Mouse (Mus musculus) thymus, adult 2 months (tissue): Measurements from ENCODE around the gene Col6a3. TPM values are rescaled to one million over a fixed set of nuclear protein-coding genes. Genes with fewer than 3 reads are reported as not detected.

Experiments
- DNase-seq: peaks from one replicate; pipeline ENCODE4 v3.0.0; 2021
- H3K27ac ChIP-seq: fragments of 200-500 bp; 2 replicates; pipeline ENCODE4 v1.5.1; 2012; ENCODE audit warnings: low read length, control low read depth; ENCODE audit not compliant: control insufficient read depth, insufficient read depth
- H3K27me3 ChIP-seq: fragments of 200-500 bp; 2 replicates; pipeline ENCODE4 v1.6.1; 2012; ENCODE audit warnings: mild to moderate bottlenecking, low read length, moderate library complexity, mixed read lengths; ENCODE audit not compliant: control insufficient read depth, insufficient read depth
- H3K36me3 ChIP-seq: fragments of 200-500 bp; 2 replicates; pipeline ENCODE4 v1.6.1; 2012; ENCODE audit warnings: mild to moderate bottlenecking, low read length, moderate library complexity; ENCODE audit not compliant: control insufficient read depth, insufficient read depth
- H3K4me1 ChIP-seq: fragments of 200-500 bp; replicated peaks from 2 replicates; pipeline ENCODE4 v1.6.1; 2012; ENCODE audit warnings: low read length; ENCODE audit not compliant: control insufficient read depth, insufficient read depth
- H3K4me3 ChIP-seq: fragments of 200-500 bp; 2 replicates; pipeline ENCODE4 v1.5.1; 2012; ENCODE audit warnings: mild to moderate bottlenecking, low read length, control low read depth, moderate library complexity; ENCODE audit not compliant: control insufficient read depth, insufficient read depth
- CTCF ChIP-seq: fragments of 200-500 bp; IDR thresholded peaks from 2 replicates; pipeline ENCODE4 v1.5.1; 2012; ENCODE audit warnings: mild to moderate bottlenecking, control low read depth, low read length, moderate library complexity, borderline replicate concordance; ENCODE audit not compliant: control insufficient read depth, poor library complexity, insufficient read depth; ENCODE audit errors: extremely low read depth
- POLR2A ChIP-seq: fragments of 200-500 bp; IDR thresholded peaks from 2 replicates; pipeline ENCODE4 v1.6.1; 2012; ENCODE audit warnings: mild to moderate bottlenecking, low read length, control low read depth, moderate library complexity; ENCODE audit not compliant: control insufficient read depth, poor library complexity, insufficient read depth; ENCODE audit errors: extremely low read depth
- WGBS: fragments of 180-500 bp; shearing (Covaris S2); methylation state at CpG from one replicate; pipeline ENCODE4 v1.1.7; 2018; 5-methylcytosine and 5-hydroxymethylcytosine counted together
- polyA plus RNA-seq: library from polyadenylated mRNA; depleted of rRNA; stranded (reverse); fragments of >200 nt; gene quantifications from 2 replicates; pipeline ENCODE4 v1.2.3, GENCODE M21; 2012

Gene Col6a3
- polyA plus RNA-seq, 1 experiment: 6.8 TPM

DNA sequence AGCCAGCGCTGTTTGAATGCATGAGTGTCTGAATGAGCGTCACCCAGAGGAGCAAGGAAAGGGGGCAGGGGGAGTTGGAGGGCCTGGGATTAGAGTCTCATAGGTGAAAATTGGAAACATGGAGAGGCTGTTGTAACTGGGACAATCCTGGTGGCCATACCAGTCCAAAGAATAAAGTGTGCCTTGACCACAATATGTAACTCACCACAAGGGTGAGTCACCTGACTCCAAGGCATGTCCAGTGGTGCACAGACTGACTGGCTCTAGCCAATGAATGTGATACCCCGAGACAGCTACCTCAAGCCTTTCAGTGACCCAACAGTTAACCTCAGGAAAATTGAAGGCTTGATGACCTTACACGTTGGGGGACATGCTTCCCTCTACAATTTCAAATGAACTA, 40.7 kb downstream of the Col6a3 start:
- Histone ChIP-seq H3K27ac (no peak overlapping the region), H3K27me3 (no peaks in the 10 kb centered on the region), H3K4me1 (no peaks in the 10 kb centered on the region), H3K36me3 (no peaks in the 10 kb centered on the region), H3K4me3 (no peak overlapping the region)
- 94% methylated on average over 4 of the region's 4 CpGs for WGBS
- TF ChIP-seq POLR2A: no peak
- TF ChIP-seq CTCF: no peak
- DNase-seq: no peak

DNA sequence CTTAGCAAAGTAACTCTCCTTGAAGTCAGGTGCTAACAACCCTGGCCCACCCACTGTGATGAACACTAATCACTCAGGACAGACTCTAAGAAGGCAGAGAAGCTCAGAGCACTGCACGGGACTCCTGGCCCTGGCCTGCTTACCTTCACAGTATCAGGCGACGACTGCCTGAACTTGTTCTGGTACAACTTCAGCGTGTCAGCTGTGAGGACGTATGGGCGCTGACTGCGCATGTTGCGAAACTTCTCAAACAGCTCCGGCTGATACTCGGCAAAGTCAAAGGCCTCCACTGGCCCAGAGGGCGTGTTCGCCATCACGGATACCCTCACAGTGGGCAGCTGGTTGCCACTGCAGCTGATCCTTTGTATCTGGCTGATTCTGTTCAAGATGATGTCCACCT, 42.7 kb downstream of the Col6a3 start:
- H3K36me3 ChIP-seq: no peaks in the 10 kb centered on the region

DNA sequence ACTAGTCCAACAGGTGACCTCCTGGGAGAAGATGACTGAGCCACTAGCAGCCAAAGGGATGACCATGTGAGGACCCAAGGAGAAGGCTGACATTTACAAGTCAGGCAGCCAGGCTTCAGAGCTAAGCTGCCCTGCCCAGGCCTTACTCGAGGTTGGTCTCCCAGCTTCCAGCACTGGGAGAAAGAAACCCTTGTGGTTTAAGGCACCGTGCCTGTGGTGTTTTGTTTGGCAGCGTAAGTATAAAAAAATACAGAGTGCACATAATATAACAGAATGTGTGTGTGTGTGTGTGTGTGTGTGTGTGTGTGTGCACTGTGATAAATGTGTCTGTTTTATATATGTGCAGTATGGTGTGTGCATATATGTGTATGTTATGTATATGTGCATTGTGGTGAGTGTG, 43.3 kb downstream of the Col6a3 start:
- H3K4me1 ChIP-seq: no peaks in the 10 kb centered on the region
- H3K27ac ChIP-seq: no peak overlapping the region
- no peaks in the 10 kb centered on the region for H3K36me3 ChIP-seq
- H3K27me3 ChIP-seq: no peaks in the 10 kb centered on the region
- no peak for DNase-seq
- no peak overlapping the region for H3K4me3 ChIP-seq
- 71% methylated on average over 3 of the region's 3 CpGs for WGBS
- TF ChIP-seq CTCF (no peak), POLR2A (no peak)

More for the DNA sequence above, 42.7 kb downstream of the Col6a3 start:
- H3K27ac ChIP-seq: no peak overlapping the region
- TF ChIP-seq CTCF: no peak
- DNase-seq: no peak
- no peaks in the 10 kb centered on the region for H3K4me1 ChIP-seq
- H3K4me3 ChIP-seq: no peak overlapping the region
- H3K27me3 ChIP-seq: no peaks in the 10 kb centered on the region
- 88% methylated on average over 13 of the region's 13 CpGs for WGBS

DNA sequence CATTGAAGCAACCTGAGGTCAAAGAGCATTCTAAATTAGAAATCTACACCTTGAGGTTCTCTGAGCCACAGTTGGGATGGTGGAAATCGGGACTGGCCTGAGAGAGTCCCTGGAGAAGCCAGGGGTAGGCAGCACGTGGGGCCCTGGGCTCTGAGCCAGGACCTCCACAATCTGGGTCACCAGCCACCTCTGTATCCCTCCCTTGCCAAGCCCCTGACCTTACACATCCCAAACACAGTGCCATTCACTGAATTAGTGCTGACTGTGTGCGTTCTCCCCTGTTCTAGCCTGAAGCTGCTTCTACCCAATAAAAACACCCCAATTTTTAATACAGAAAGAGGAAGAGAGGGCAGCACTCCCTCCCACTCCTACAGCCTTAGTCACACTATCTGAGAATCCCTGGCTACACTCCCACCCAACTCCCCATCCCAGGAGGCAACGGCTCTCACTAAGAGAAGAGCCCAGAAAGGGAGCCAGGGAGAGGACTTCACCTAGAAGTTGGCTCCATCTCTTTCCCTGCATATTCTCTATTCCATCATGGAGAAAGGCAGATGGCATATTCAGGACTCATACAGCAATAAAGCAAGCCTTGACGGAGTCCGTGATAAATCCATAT, 46.4 kb downstream of the Col6a3 start:
- Histone ChIP-seq H3K4me1 (no peaks in the 10 kb centered on the region), H3K36me3 (no peaks in the 10 kb centered on the region), H3K27ac (no peak overlapping the region), H3K4me3 (no peak overlapping the region), H3K27me3 (no peaks in the 10 kb centered on the region)
- DNase-seq: no peak
- 78% methylated on average over 6 of the region's 6 CpGs for WGBS
- TF ChIP-seq POLR2A (no peak), CTCF (no peak)

DNA sequence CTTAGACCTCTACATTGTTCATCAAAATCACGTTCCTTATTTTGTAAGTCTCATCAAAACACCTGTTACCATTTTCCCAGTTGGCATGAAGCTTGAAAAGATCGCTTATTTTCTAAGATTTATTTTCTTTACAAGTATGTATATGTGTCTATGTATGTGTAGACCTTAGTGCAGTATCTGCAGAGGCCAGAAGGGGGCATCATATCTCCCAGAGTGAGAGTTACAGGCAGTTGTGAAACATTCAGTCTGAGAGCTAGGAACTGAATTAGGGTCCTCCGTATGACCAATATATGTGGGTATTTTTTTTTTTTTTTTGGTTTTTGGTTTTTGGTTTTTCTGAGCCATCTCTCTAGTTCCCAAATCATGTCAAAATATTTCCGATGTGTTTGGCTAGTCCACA, 50.4 kb downstream of the Col6a3 start:
- DNase-seq: no peak
- Histone ChIP-seq H3K27me3 (no peaks in the 10 kb centered on the region), H3K4me3 (no peak overlapping the region), H3K27ac (no peak overlapping the region), H3K36me3 (no peaks in the 10 kb centered on the region), H3K4me1 (no peaks in the 10 kb centered on the region)
- 93% methylated on average over 4 of the region's 4 CpGs for WGBS
- TF ChIP-seq CTCF: no peak
- TF ChIP-seq POLR2A: no peak

DNA sequence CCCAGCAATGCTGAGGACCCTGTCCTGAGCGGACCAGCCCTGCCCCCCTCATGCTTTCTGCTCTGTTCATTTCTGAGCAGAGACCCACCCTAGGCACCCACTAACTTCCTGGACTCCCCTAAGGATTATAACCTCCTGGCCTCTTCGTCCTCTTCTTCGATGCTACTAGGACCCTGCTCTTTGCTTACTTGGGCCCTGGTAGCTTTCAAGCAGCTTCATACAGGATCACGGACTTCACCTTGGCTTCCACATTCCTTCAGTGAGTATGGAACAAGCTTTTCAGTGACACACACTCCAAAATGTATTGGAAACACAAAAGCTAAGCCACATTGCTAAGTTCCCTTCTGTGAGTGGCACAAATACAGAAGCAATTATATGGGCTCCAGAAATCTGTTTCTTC, 52.8 kb downstream of the Col6a3 start:
- Histone ChIP-seq H3K4me1 (no peaks in the 10 kb centered on the region), H3K36me3 (no peaks in the 10 kb centered on the region)
- no peak for TF ChIP-seq POLR2A
- TF ChIP-seq CTCF: no peak

DNA sequence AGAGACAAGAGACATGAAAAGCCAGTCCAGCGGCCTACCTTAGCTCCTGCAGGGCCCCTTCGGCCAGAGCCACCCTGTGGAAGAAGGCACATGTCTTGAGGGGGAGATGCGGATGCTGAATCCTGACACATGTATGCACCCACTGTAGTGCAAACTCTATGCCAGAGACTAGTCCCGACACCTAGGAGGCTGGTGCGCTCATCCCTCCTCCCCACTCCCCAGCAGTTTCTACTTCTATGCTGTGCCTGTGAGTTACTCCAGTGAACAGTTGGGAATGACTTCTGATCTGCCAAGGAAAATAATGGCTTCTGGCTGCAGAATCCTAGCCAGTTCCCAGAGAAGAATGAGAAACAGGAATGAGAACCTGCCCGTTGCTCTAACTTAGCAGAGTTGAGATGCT, 54.3 kb downstream of the Col6a3 start:
- no peaks in the 10 kb centered on the region for H3K4me1 ChIP-seq
- no peaks in the 10 kb centered on the region for H3K27me3 ChIP-seq
- DNase-seq: no peak
- WGBS: 89% methylated on average over 6 of the region's 6 CpGs
- no peak overlapping the region for H3K27ac ChIP-seq
- no peaks in the 10 kb centered on the region for H3K36me3 ChIP-seq
- H3K4me3 ChIP-seq: no peak overlapping the region
- TF ChIP-seq POLR2A (no peak), CTCF (no peak)

More for the DNA sequence above, 52.8 kb downstream of the Col6a3 start:
- no peak for DNase-seq
- Histone ChIP-seq H3K4me3 (no peak overlapping the region), H3K27me3 (no peaks in the 10 kb centered on the region), H3K27ac (no peak overlapping the region)
- 91% methylated on average over 4 of the region's 4 CpGs for WGBS
